Mouse (Mus musculus) CH12F3 (cell line): ENCODE measurements around the gene Slc25a12.

Experiments
- in situ Hi-C: fragments of 300-500 bp; cut with MboI; formaldehyde crosslinking; loops from 2 replicates; pipeline ENCODE4 v1.14.3; 2020; ENCODE audit warnings: low sequenced_read_pairs

Slc25a12 gene

DNA sequence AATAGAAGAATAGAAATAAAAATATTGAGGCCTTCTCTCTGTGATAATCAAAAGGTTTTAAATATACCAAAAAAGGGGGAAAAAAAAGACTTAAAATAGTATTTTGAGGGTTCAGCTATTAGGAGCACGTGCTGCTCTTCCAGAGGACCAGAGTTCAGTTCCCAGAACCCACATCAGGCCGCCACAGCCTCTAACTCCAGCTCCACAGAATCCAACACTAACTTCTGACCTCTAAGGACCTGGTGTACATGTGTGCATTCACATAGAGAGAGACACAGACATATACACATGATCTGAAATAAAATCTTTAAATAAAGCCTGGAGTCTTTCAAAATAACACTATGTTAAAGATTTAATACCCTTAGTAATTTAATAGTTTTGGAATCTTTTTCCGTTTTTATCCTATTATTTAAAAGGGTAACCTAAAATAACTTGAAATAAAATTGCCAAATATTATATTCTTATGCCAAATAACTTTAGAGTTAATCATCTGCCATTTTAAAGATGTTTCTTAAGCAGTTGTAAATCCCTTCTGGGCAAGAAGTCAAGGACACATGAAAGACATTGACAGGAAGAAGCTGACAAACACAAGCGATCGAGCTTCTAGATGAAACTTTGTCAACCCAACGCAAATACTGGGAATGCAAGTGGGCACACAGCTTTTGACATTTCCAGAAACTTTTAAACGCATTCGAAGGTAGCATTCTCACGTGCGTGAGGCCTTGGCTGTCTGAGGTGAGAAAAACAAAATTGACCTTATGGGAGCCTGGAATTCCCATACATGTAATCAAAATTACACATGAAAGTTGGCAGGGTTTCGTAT, 16.4 kb downstream of the Slc25a12 start:
- in situ Hi-C loops = no loop called here

DNA sequence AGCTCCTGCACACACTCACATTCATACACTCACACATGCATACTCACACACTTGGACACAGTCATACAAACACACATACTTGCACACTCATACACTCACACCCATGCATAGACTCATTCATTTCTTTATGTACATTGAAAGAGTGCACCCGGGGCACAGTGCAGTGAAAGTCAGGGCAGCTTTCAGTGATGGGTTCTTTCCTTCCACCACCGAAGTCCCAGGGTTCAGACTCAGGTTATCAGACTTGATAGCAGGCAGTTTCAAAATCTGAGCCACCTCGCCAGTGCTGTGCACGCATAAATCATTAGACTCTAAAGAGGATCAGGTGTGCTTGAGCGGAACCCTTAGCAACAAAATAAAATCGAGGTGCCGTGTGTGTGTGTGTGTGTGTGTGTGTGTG, 17.4 kb downstream of the Slc25a12 start:
- in situ Hi-C loops = no loop called here

DNA sequence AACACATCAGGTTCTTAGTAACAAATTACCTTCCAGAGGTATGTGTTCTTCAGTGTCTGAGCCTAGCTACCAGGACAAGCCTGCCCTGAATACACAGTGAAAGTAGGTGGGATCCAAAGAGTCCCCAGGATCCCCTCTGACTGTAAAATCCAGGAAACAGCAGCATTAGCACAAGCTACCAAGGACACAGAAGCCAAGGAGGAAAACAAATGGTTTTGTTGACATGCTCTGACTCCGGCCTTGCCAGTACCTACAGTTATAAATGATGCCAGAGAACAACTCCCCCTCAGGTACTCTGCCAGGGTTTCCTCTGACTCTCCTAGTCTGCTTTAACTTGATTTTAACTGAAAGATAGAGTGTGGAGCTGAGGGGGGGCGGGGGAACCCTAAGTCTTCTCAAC, 18.0 kb downstream of the Slc25a12 start:
- in situ Hi-C loops = no loop called here

DNA sequence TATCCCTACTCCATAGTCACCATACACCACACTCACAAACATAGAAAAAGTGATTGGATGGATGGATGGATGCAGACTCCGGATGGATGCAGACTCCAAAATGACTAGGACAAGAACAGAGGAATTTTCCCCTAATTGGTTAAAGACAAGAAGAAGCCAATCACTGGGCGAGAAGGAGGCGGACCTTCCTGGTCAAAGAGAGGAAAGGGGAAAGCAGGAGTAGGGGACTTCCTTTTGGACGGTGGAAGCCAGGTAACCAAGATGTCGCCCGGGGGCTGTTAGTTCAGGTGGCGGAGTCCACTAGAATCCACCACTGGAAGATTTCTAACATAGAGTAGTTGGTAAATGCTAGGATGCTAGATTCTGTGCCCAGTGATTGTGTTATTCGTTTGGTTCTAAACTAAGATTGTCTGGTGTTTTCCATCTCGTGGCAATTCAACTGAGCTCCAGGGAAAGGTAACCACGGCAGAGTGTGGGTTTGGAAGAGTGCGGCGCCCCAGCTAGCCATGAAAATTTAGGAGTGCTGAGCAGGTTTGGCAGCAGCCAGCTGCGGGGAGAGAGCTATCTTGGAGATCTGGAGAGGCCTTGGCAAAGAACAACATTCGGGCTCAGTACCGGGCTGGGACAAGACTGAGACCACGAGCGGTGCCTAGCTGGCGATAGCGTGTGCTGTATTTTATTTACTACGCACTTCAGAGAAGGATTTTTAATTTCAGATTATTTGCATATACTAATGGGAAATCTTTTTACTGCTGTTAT, 19.6 kb downstream of the Slc25a12 start:
- in situ Hi-C loops = no loop called here

DNA sequence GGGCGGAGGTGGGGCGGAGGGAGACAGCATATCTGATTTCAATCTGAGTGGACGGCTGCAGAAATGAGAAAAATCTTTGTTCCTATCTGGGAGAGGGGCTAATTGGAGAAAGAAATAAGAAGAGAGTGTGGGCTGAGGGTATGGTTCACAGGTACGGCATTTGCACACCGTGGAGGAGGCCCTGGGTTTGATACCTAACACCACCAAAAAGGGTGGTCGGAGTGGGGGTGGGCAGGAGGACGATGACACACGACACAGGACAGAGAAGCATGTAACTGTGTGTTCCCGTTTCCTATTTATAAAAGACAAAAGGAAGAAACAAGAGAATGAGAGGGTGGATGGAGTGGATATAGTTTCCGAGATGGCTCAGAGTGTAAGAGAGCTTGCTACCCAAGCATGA, 20.4 kb downstream of the Slc25a12 start:
- in situ Hi-C loops = no loop called here

DNA sequence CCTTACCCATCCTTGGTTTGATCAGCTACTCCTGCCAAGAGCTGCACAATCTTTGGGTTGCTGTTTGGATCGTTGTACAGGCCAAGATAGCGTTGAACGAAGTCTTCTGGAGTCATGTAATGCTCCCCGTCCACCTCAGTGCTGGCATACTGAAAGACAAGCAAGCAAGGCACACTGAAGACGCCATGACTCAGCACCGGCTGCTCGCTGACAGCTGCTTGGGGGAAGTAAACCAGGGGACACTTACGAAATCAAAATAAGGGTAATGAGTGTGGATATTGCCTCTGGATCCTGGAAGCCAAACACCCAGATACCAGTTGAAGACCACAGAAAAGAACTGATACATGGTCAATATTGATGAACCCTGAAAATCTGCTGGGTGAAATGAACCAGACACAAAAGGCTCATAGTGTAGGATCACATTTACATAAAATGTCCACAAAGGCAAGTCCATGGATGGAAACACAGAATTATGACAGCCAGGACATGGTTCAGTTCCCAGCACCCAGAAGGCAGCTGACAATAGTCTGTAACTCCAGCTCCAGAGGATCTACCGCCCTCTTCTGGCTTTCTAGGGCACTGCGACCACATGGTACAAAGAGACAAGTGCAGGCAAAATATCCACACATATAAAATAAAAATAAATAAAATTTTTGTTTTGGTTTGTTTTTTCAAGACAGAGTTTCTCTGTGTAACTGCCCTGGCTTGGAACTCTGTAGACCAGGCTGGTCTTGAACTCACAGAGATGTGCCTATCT, 23.5 kb downstream of the Slc25a12 start:
- in situ Hi-C loops = no loop called here

DNA sequence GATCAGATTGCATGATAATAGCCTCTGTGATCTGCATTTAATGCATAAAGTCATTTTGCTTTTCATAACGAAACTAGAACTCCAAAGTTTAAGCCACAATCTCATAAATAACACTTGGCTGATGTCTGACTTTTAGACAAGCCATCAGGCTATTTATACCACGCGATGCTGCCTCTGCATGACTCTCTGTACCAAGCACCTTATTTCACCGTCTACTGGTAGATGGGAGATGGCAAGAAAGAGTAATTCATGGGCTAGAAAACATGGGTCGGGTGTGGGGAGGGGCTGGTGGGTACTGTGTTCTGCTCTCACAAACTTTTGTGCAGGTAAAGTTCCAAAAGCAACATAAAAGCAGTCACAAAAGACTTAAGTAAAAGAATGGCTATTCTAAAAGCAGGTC, 27.4 kb downstream of the Slc25a12 start:
- in situ Hi-C loops = no loop called here

DNA sequence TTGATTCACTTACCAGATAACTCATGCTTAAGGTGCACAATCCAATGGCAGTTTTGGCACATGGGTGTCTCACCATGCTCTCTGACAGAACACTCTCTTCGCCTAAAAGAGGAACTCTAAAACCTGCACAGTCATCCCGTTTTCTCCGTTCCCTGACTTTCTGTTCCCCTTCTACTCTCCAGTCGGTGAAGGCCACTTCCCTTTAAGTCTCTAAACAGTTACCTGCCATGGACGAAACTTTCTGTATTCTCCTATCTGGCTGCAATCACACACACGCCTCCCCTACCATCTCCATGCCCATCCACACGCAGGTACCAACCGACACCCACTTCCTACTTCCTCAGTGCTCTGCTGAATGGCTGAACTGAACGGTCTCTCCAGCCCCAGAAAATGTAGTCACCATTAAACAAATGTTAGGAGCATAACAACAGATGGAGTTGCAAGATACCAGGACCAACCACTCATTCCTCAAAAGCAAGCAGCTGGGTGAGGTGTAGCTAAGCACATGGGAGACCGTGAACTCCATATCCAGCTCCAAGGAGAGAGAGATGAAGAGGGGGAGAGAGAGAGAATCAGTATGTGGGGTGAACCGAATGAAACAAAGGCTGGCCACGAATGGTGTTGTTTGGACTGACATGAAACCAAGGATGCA, 29.3 kb downstream of the Slc25a12 start:
- in situ Hi-C loops = no loop called here

DNA sequence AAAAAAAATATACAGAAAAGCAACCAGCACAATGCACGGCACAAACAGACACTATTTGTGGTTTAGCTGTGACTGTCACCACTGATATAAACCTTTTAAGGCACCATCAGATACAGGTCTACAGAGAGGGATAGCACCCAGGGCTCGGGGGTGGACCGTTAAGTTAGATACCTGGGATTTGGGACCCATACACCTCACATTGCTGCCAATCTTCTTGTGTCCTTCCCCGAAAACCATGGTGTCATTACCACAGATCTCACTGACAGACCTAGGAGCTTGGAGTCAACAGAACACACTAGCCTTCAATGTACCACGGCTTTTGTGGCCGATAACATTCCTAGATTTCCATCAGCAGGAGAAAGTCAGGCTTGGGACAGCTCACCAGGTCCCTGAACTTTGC, 30.9 kb downstream of the Slc25a12 start:
- in situ Hi-C loops = no loop called here

DNA sequence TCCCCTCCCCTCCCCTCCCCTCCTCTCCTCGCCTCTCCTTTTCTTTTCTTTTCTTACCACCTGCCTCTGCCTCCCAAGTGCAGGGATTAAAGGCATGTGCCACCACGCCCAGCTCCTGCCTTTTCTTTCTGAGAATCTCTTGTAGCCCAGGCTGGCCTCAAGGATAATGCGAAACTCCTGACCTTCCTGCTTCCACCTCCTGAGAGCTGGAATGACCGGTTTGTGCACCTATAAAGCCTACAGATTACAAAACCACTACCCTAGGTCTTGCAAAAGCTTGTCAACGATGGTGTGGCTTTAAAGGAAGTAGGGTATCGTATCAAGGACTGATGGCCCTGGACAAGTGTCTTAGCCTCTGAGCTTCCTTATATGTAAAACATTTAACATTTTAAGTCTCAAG, 31.3 kb downstream of the Slc25a12 start:
- in situ Hi-C loops = no loop called here

DNA sequence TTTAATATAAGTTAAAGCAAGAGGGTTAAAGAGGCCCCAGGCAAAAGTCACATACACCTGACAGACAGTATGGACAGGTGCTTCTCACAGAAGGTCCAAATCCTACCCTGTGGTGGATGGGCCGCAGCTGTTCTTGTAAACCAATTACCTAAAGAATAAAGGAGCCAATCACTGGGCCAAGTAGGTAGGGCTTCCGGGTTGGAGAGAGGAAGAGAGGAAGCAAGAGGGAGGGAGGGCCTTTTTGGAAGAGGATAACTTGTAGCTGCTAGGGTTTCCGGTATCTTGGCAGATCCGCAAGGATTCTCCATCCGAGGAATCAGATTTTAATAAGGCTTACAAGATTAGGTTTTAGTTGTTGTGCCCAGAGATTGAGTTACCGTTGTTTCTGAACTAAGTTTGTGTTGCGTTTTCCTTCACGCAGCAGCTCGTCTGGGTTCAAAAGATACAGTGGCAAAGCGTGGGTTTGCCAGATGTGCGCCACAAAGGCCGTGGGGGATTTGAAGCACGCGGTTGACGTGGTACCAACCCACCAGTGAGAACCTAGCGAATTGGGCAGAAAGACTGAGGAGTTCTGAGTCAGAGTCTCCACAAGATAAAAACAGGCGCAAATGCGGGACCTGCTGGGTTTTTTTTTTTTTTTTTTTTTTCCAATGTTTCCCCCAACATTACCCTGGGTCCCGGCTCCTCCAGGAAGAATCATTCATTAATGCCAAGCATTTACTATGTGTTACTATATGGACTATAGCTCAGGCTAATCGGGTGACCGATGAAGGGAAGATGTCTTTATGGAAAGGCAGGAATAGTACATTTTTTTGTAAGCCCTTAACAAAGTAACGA, 33.3 kb downstream of the Slc25a12 start:
- in situ Hi-C loops = no loop called here

DNA sequence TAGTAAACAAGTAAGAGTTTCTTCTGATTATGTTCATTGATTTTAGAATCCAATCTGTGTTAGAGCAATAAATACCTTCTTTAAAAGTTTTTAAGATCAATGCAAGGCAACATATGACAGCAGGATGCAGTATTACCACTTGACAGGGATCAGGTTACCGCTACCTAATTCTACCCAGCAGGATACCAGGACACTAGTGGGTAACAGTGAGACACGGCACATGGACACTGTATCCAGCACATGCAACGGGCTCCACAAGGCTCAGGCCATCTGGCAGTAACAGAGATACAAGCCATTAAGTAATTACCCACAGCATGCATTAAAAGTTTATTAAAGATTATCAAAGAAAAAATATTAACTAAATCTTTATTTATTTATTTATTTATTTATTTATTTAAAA, 37.8 kb downstream of the Slc25a12 start:
- in situ Hi-C loops = no loop called here

DNA sequence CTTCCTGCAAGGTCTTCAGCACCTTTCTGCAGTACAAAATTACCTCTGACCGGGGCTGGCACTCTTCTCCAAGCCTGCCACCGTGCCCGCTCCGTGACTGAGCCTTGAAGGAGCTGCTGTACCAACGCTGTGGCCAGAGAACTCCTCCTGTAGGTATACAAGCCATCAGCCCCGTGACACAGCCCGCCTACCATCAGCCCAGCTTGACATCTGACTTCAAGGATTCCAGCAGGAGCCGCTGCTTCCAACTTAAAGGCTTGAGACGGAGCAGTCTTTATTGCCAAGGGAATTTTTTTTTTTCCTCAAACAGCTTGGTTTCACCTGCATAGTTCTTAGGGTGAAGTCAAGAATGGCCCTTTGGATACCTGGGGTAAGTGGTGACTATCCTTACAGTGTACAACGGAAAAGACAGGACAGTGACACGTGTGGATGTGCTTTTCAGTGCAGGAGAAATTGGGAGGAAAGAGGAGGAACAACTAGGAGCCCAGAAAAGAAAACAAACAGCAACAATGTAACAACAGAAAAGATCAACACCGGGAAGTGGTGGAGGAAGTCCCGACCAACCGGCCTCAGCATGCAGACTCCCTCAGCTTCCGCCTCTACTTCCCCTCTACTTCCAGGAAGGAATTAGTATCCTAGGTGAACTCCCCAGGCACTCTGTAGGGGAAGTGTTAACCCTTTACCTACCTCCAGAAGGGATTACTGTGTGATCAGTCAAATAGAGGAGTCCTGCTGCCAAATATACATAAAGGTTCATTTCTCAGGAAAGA, 39.0 kb downstream of the Slc25a12 start:
- in situ Hi-C loops = no loop called here

DNA sequence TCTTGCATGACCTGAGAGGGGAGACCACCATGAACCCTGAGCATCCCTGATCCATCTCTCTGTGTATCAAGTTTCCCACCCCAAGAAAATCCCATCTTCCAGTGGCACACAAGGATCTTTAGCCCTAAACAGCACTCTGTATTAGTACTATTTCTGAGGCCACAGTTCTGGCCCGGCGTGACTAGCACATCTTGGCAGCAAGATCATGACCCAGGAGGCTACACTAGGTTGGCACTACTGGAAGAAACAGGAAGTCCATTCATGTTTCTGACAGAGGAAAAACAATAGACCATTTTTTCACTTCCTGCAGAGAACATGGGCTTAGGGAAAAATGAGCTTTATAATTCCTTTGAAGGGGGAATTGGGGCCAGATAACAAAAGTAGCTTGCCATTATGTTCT, 39.8 kb downstream of the Slc25a12 start:
- in situ Hi-C loops = no loop called here

DNA sequence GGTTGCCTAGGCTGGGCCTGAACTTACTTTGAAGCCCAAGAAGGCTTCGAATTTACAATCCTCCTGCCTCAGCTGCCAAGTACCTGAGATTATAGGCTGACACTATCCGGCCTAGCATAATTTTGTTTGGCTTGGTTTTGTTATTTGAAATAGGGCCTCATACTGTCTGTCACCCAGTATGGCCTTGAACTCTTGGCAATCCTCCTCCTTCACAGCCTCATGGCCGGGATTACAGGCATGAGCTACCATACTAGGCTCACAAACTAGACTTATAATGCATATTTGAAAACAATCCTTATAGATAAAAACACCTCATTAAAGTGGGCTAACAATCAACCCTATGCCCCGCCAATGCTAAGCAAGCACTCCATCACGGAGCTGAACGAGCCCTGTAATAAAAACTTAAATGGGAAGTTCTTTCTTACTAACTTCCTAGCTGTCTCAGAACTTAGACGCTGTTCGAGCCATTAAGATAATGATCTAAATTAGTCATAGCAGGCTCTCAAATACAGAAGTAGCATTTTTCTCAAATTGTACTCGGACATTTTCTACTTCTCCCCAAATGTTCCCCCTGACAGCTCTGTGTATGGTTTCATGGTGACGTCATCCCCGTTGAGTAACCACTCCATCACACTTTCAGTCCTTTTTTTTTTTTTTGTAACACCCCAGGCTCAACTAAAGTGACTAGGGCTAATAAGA, 40.6 kb downstream of the Slc25a12 start:
- in situ Hi-C loops = no loop called here

DNA sequence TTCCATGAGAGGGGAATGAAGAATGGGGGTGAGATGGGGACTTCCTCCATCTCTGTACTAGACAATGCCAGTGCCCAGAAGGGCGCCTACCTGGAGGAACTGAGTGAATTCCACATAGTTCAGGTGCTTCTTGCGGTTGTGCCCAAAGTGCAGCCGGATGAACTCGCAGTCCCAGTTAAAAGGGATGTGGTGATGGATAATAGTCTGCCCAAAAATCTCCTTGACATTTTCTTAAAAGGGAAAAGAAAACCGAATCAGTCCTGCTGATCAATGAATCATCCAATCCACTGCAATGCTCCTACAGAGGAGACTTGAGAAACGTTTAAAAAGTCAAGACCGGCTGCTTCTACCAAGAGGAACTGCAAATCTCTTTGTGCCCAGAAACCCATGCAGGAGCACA, 43.7 kb downstream of the Slc25a12 start:
- in situ Hi-C loops = no loop called here

DNA sequence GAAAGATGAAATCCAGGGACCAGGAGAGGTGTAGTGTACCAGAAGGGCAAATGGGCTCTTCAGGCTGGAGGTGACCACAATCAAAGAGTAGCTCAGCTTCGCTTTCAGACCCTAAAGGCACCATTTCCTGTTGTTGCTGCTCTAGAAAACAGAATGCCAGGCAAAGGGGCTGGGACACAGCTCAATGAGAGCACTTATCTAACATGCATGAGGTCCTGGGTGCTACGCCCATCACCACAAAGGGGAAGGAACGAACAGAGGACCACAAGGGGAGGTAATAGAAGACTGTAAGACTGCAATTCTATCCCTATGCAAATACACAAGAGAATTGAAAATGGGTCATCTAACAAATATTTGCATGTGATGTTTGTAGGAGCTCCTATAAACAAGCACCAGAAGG, 46.1 kb downstream of the Slc25a12 start:
- in situ Hi-C loops = no loop called here

DNA sequence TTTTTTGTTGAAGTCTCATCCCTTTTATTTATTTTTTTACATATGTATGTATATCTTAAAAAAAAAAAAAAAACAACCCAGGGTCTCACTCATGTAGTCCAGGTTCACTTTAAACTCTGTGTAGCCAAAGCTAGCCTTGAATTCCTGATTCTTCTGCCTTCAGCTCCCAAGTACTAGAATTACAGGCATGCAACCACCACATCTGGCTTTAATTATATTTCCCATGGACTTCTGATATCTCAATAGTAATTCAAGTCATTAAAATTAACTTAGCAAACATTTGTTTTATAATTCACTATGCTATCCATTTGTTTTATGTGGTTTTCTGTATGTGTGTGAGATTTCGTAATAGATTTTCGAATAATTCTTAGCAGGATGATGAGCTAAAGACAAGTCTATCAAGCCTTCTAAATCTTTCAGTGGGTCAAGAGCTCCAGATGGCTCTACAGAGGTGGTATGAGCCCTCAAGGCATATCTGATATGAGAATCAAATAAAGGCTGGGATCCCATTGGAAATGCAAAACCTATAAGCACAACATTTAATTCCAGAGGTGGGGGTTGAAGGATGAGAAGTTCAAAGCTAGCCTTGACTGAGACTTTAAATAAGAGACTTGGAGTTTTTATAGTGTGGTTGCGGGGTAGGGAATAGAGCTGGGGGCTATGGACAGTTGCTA, 51.3 kb downstream of the Slc25a12 start:
- in situ Hi-C loops = no loop called here
